Mouse (Mus musculus) mesoderm, embryonic 11.5 days (tissue): ENCODE results near the gene Hoxc9.

ENCODE experiments used
- DNase-seq: peaks from one replicate; pipeline ENCODE4 v3.0.0-alpha.2; 2012; ENCODE audit warnings: low read depth, low spot score

Gene Hoxc9

GRCm38 (mm10) chr15:102976171-102976570 lies at the start of gene Hoxc9:
TSS of gene Hoxc9 (plus strand) at chr15:102976439.
- DNase-seq, result no peak

- no peak for DNase-seq
These were observed 49.1 kb upstream of the Hoxc9 start for GRCm38 (mm10) chr15:102927032-102927645.

- DNase-seq, result no peak
These were observed 44.4 kb upstream of the Hoxc9 start for GRCm38 (mm10) chr15:102931706-102932358.

GRCm38 (mm10) chr15:102934438-102934837 lies 41.8 kb upstream of the Hoxc9 start:
- DNase-seq, result no peak

GRCm38 (mm10) chr15:102934897-102935296 lies 41.3 kb upstream of the Hoxc9 start:
- no peak for DNase-seq

- no peak for DNase-seq
These were observed 39.8 kb upstream of the Hoxc9 start, which contains the start of gene Hoxc12 for GRCm38 (mm10) chr15:102936279-102936972. TSS of gene Hoxc12 (plus strand) at chr15:102936757.

- DNase-seq, result no peak
These were observed 39.1 kb upstream of the Hoxc9 start for GRCm38 (mm10) chr15:102937036-102937666.

GRCm38 (mm10) chr15:102939256-102940155 lies 36.7 kb upstream of the Hoxc9 start:
- DNase-seq, result no peak

GRCm38 (mm10) chr15:102942739-102943467 lies 33.3 kb upstream of the Hoxc9 start:
- DNase-seq, result no peak

GRCm38 (mm10) chr15:102943468-102943813 lies 32.8 kb upstream of the Hoxc9 start:
- DNase-seq, result no peak

GRCm38 (mm10) chr15:102945185-102946077 lies 30.8 kb upstream of the Hoxc9 start:
- no peak for DNase-seq

GRCm38 (mm10) chr15:102947276-102947675 lies 29.0 kb upstream of the Hoxc9 start:
- DNase-seq, result no peak

- DNase-seq, result no peak
These were observed 27.4 kb upstream of the Hoxc9 start for GRCm38 (mm10) chr15:102948842-102949241.

- DNase-seq, result no peak
These were observed 26.5 kb upstream of the Hoxc9 start for GRCm38 (mm10) chr15:102949696-102950095.

GRCm38 (mm10) chr15:102950877-102951276 lies 25.4 kb upstream of the Hoxc9 start:
- DNase-seq, result no peak

- DNase-seq, result no peak
These were observed 22.7 kb upstream of the Hoxc9 start for GRCm38 (mm10) chr15:102953561-102953960.

- DNase-seq, result peak; percentile 41
These were observed 21.8 kb upstream of the Hoxc9 start, which contains the start of gene Hoxc11 for GRCm38 (mm10) chr15:102954192-102955006. TSS of gene Hoxc11 (plus strand) at chr15:102954427.

GRCm38 (mm10) chr15:102955007-102955382 lies 21.2 kb upstream of the Hoxc9 start:
- no peak for DNase-seq
